Mouse (Mus musculus) forebrain, embryonic 11.5 days (tissue): Measurements from ENCODE around the gene 1700029J07Rik. TPM values are rescaled to one million over a fixed set of nuclear protein-coding genes. Genes with fewer than 3 reads are reported as not detected.

Experiments
- ATAC-seq: fragments of 200-750 bp; cut with Nextera tagmentation; replicated peaks from 2 replicates; pipeline ENCODE4 v1.8.0; 2017; ENCODE audit warnings: moderate TSS enrichment; ENCODE audit not compliant: low FRiP score
- DNase-seq: peaks from one replicate; pipeline ENCODE4 v3.0.0-alpha.2; 2017; ENCODE audit warnings: low spot score
- H3K27ac ChIP-seq: fragments of 300-500 bp; sonication (generic); 2 replicates; pipeline ENCODE4 v1.5.1; 2014; ENCODE audit warnings: low read depth, low read length
- H3K27me3 ChIP-seq: fragments of 300-500 bp; sonication (generic); 2 replicates; pipeline ENCODE4 v1.6.1; 2014; ENCODE audit warnings: mild to moderate bottlenecking, low read length, mixed read lengths; ENCODE audit not compliant: control insufficient read depth, insufficient read depth
- H3K36me3 ChIP-seq: fragments of 300-500 bp; sonication (generic); 2 replicates; pipeline ENCODE4 v1.6.1; 2014; ENCODE audit warnings: mild to moderate bottlenecking, low read length, moderate library complexity, mixed read lengths; ENCODE audit not compliant: control insufficient read depth, insufficient read depth
- H3K4me1 ChIP-seq: fragments of 300-500 bp; sonication (generic); replicated peaks from 2 replicates; pipeline ENCODE4 v1.6.1; 2014; ENCODE audit warnings: low read length, mixed read lengths; ENCODE audit not compliant: control insufficient read depth, insufficient read depth
- H3K4me2 ChIP-seq: fragments of 300-500 bp; sonication (generic); 2 replicates; pipeline ENCODE4 v1.6.1; 2014; ENCODE audit warnings: low read depth, mild to moderate bottlenecking, low read length, moderate library complexity, mixed read lengths; ENCODE audit not compliant: severe bottlenecking
- H3K4me3 ChIP-seq: fragments of 300-500 bp; sonication (generic); 2 replicates; pipeline ENCODE4 v1.5.1; 2014; ENCODE audit warnings: low read depth, low read length
- H3K9ac ChIP-seq: fragments of 300-500 bp; sonication (generic); 2 replicates; pipeline ENCODE4 v1.6.1; 2014; ENCODE audit warnings: low read length
- H3K9me3 ChIP-seq: fragments of 300-500 bp; sonication (generic); 2 replicates; pipeline ENCODE4 v1.6.1; 2016; ENCODE audit warnings: low read length, mixed read lengths; ENCODE audit not compliant: control insufficient read depth
- WGBS: fragments of 180-500 bp; shearing (Covaris S2); extraction: QIAGEN DNeasy Blood & Tissue Kit; methylation state at CpG from one replicate; pipeline ENCODE4 v1.1.7; 2014; 5-methylcytosine and 5-hydroxymethylcytosine counted together
- polyA plus RNA-seq: library from polyadenylated mRNA; unstranded; fragments of >200 nt; fragmentation: Nextera tagmentation; extraction: Ambion mirVana; gene quantifications from 2 replicates; pipeline ENCODE4 v1.2.1, GENCODE M21; 2014

The 1700029J07Rik gene
- polyA plus RNA-seq, 1 experiment from 2014 or later, result 4.7 TPM

GRCm38 (mm10) chr8:45975837-45976468 is 901 bp upstream of the 1700029J07Rik start:
- 72% methylated on average over 11 of the region's 11 CpGs for WGBS
- Histone ChIP-seq H3K4me2 (peak overlapping the region; percentile 73), H3K36me3 (no peaks in the 10 kb centered on the region), H3K27me3 (no peaks in the 10 kb centered on the region), H3K4me1 (peaks cover 4% of the 10 kb centered on the region; the same call in 1 of the 2 replicates), H3K9ac (peak overlapping the region; percentile 64), H3K4me3 (peak overlapping the region; percentile 56), H3K27ac (no peak overlapping the region), H3K9me3 (no peaks in the 10 kb centered on the region; the same call in 1 of the 2 replicates)
- no peak for DNase-seq
- ATAC-seq, result no peak

GRCm38 (mm10) chr8:45973988-45974505 is 1.0 kb downstream of the 1700029J07Rik start:
- ATAC-seq (no peak), DNase-seq (no peak)
- WGBS, result 72% methylated on average over 8 of the region's 8 CpGs
- Histone ChIP-seq H3K36me3 (no peaks in the 10 kb centered on the region), H3K4me1 (peaks cover 4% of the 10 kb centered on the region; the same call in 1 of the 2 replicates), H3K27ac (no peak overlapping the region), H3K9ac (no peak overlapping the region; the same call in 1 of the 2 replicates), H3K4me3 (no peak overlapping the region), H3K27me3 (no peaks in the 10 kb centered on the region), H3K9me3 (no peaks in the 10 kb centered on the region; the same call in 1 of the 2 replicates), H3K4me2 (peak overlapping the region; percentile 73; the same call in 1 of the 2 replicates)

GRCm38 (mm10) chr8:45970894-45971293 is 4.2 kb downstream of the 1700029J07Rik start:
- ATAC-seq (no peak), DNase-seq (no peak)
- H3K27ac ChIP-seq, result no peak overlapping the region
- peaks cover 1% of the 10 kb centered on the region; the same call in 1 of the 2 replicates for H3K4me1 ChIP-seq
- no peaks in the 10 kb centered on the region for H3K36me3 ChIP-seq
- no peak overlapping the region for H3K9ac ChIP-seq
- no peaks in the 10 kb centered on the region for H3K27me3 ChIP-seq
- 94% methylated on average over 12 of the region's 12 CpGs for WGBS
- H3K9me3 ChIP-seq, result no peaks in the 10 kb centered on the region; the same call in 1 of the 2 replicates
- no peak overlapping the region for H3K4me2 ChIP-seq
- no peak overlapping the region for H3K4me3 ChIP-seq

GRCm38 (mm10) chr8:45950622-45951021 is 24.4 kb downstream of the 1700029J07Rik start:
- Histone ChIP-seq H3K4me2 (no peak overlapping the region), H3K4me1 (no peaks in the 10 kb centered on the region), H3K9me3 (no peaks in the 10 kb centered on the region), H3K4me3 (no peak overlapping the region), H3K27me3 (no peaks in the 10 kb centered on the region), H3K27ac (no peak overlapping the region), H3K9ac (no peak overlapping the region), H3K36me3 (no peaks in the 10 kb centered on the region)
- ATAC-seq (no peak), DNase-seq (no peak)
- 24% methylated on average over 2 of the region's 2 CpGs for WGBS

- H3K4me3 ChIP-seq, result no peak overlapping the region
- no peaks in the 10 kb centered on the region for H3K36me3 ChIP-seq
- no peak overlapping the region for H3K9ac ChIP-seq
- WGBS, result 89% methylated on average over 4 of the region's 4 CpGs
- H3K27me3 ChIP-seq, result no peaks in the 10 kb centered on the region
- H3K27ac ChIP-seq, result no peak overlapping the region
- no peaks in the 10 kb centered on the region for H3K9me3 ChIP-seq
- DNase-seq (no peak), ATAC-seq (no peak)
- no peaks in the 10 kb centered on the region for H3K4me1 ChIP-seq
- H3K4me2 ChIP-seq, result no peak overlapping the region
These were observed 28.8 kb downstream of the 1700029J07Rik start for GRCm38 (mm10) chr8:45946283-45946682.

- WGBS, result 90% methylated on average over 9 of the region's 9 CpGs
- Histone ChIP-seq H3K27me3 (no peaks in the 10 kb centered on the region), H3K36me3 (no peaks in the 10 kb centered on the region), H3K9ac (no peak overlapping the region), H3K4me2 (no peak overlapping the region), H3K4me1 (no peaks in the 10 kb centered on the region), H3K27ac (no peak overlapping the region), H3K4me3 (no peak overlapping the region), H3K9me3 (no peaks in the 10 kb centered on the region)
- DNase-seq, result no peak
- no peak for ATAC-seq
These were observed 38.1 kb downstream of the 1700029J07Rik start for GRCm38 (mm10) chr8:45936986-45937385.

- WGBS, result 4% methylated on average over 23 of the region's 23 CpGs
- ATAC-seq, result peak; percentile 90
These were observed 40.5 kb downstream of the 1700029J07Rik start, which contains the start of gene Ccdc110 for GRCm38 (mm10) chr8:45934582-45935014. Ccdc110 (plus strand) TSS chr8:45934619.

GRCm38 (mm10) chr8:45922116-45922515 is 52.9 kb downstream of the 1700029J07Rik start:
- 96% methylated on average over 7 of the region's 7 CpGs for WGBS

More at GRCm38 (mm10) chr8:45934582-45935014, 40.5 kb downstream of the 1700029J07Rik start, which contains the start of gene Ccdc110:
- peak; percentile 98 for DNase-seq
- Histone ChIP-seq H3K36me3 (no peaks in the 10 kb centered on the region), H3K4me3 (peak within 1 kb of the TSS; percentile 28), H3K27me3 (no peaks in the 10 kb centered on the region), H3K4me1 (no peaks in the 10 kb centered on the region), H3K4me2 (peak within 1 kb of the TSS; percentile 56), H3K9ac (peak within 1 kb of the TSS; percentile 2; the same call in 1 of the 2 replicates), H3K9me3 (no peaks in the 10 kb centered on the region), H3K27ac (no peak within 1 kb of the TSS)

More at GRCm38 (mm10) chr8:45922116-45922515, 52.9 kb downstream of the 1700029J07Rik start:
- H3K4me3 ChIP-seq, result no peak overlapping the region
- DNase-seq, result no peak
- no peak overlapping the region for H3K27ac ChIP-seq
- H3K27me3 ChIP-seq, result no peaks in the 10 kb centered on the region
- no peak overlapping the region for H3K9ac ChIP-seq
- H3K9me3 ChIP-seq, result no peaks in the 10 kb centered on the region; the same call in 1 of the 2 replicates
- no peak overlapping the region for H3K4me2 ChIP-seq
- no peak for ATAC-seq
- H3K4me1 ChIP-seq, result no peaks in the 10 kb centered on the region
- H3K36me3 ChIP-seq, result no peaks in the 10 kb centered on the region
